Mouse (Mus musculus) cerebellum, adult 9-10 months (tissue): ENCODE data around the gene Atf5.

Source experiments
- DNase-seq: peaks from one replicate; pipeline ENCODE4 v3.0.0; 2022

Gene Atf5

GRCm38 (mm10) chr7:44819391-44819790 lies 2.9 kb upstream of the Atf5 start:
- DNase-seq, result peak; percentile 15

DNA sequence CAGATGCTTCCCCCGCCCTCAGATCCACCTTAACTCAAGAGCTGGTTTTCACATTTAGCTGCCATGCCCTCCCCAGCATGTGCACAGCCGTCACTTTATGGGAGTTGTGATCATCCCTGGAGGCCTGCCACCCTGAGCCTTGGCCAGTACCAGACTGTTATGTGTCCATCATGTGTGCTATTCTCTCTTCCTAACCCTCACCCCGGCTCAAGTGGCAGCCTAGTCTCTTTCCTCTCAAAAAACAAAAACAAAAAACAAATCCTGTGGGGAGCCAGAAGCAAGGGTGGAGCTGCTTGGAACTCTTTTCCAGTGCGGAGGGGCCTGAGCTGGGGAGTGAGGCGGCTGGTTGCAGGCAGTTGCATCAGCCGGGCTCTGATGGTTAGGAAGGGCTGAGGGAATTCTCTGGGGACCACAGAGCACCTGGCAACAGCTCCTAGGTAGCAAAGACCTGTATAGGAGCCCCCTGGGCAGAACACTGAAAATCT lies 2.3 kb upstream of the Atf5 start:
- peak; percentile 53 for DNase-seq

DNA sequence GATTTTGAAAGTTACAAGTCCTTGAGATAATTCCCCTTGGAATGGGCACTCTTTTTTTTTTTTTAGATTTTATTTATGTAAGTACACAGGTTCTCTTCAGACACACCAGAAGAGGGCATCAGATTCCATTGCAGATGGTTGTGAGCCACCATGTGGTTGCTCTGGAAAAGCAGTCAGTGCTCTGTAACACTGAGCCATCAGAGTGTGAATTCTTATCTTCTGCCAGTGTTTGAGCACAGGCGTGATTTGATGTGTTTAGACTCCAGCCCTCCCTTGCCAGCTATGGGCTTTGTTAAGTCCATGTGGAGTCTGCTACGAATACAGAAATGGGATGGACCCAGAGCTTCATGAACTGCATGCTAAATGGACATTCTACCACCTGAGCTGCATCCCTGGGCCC lies 1.7 kb upstream of the Atf5 start:
- peak; percentile 37 for DNase-seq

GRCm38 (mm10) chr7:44817441-44817840 lies 983 bp upstream of the Atf5 start:
- DNase-seq, result no peak

- peak; percentile 97 for DNase-seq
These were observed 563 bp downstream of the Atf5 start, which contains the start of the genes Nup62 and Il4i1 for GRCm38 (mm10) chr7:44815721-44816469. Nup62 (plus strand) TSS chr7:44816088. Il4i1 (plus strand) TSS chr7:44816387.

- peak; percentile 59 for DNase-seq
These were observed 1.4 kb downstream of the Atf5 start for GRCm38 (mm10) chr7:44814952-44815553.

- DNase-seq, result peak; percentile 40
These were observed 2.0 kb downstream of the Atf5 start for GRCm38 (mm10) chr7:44814423-44814822.

- DNase-seq, result no peak
These were observed 2.5 kb downstream of the Atf5 start for GRCm38 (mm10) chr7:44813985-44814384.

GRCm38 (mm10) chr7:44812651-44813325 lies 3.7 kb downstream of the Atf5 start:
- DNase-seq, result peak; percentile 19

GRCm38 (mm10) chr7:44810819-44811557 lies 5.5 kb downstream of the Atf5 start:
- DNase-seq, result peak; percentile 11

DNA sequence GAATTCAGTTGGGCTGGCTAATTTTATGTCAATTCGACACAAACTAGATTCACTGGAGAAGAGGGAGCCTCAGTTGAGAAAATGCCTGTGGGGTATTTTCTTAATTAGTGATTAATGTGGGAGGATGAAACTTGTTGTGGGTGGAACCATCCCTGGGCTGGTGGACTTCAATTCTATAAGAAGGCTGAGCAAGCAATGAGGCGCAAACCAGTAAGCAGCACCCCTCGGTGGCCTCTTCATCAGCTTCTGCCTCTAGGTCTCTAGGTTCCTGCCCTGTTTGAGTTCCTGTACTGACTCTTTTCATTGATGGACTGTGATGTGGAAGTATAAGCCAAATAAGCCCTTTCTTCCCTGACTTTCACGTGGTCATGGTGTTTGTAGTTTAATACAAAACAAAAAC lies 6.1 kb downstream of the Atf5 start:
- DNase-seq, result no peak

DNA sequence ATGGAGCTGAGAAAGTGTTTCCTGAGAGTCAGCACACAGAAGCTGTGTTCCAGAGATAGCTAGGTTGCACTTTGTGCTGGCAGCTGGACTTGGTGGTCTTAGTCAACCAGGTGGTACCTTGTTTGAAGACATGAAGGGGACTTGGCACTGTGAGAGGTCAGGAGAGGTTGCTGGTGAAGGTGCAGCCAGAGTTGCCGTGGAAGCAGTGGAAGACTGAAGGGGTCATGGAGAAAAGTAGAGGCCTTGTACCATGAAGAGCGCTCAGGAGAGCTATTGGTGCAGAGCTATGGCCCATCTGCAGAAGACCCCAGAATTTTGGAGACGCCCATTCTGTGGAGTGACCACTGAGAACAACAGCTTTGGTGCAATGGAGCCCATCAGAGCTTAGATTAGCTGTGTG lies 7.0 kb downstream of the Atf5 start:
- no peak for DNase-seq

- no peak for DNase-seq
These were observed 7.5 kb downstream of the Atf5 start for GRCm38 (mm10) chr7:44808927-44809326.

- DNase-seq, result no peak
These were observed 23.7 kb downstream of the Atf5 start for GRCm38 (mm10) chr7:44792781-44793180.

- no peak for DNase-seq
These were observed 26.4 kb downstream of the Atf5 start for GRCm38 (mm10) chr7:44790066-44790465.

GRCm38 (mm10) chr7:44789531-44789930 lies 26.9 kb downstream of the Atf5 start:
- no peak for DNase-seq

- no peak for DNase-seq
These were observed 36.4 kb downstream of the Atf5 start for GRCm38 (mm10) chr7:44780101-44780500.

DNA sequence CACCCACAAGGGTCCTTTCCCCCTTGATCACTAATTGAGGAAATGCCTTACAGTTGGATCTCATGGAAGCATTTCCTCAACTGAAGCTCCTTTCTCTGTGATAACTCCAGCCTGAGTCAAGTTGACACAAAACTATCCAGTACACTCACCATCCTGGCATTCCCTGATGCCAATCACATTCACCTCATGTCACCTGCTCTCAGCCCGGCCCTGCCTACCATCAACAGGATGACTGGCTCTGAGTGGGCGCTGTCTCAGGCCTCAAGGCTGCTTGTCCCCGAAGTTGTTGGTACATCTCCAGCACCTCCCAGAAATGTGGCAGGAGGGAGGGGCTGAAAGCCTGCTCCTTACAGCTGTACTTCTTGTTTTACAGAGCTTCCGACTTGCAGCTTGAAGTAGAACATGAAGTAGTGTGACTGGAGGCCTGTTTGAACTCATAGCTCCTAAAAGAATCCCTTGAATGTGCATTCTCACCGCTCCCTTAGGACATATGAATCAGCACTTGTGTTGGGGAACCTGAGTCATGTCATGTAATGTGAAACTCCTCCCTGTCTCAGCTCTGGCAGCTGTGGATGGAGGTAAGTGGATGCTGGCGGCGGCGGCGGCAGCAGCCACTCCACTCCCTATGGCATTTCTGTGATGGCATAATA lies 39.5 kb downstream of the Atf5 start:
- DNase-seq, result no peak

DNA sequence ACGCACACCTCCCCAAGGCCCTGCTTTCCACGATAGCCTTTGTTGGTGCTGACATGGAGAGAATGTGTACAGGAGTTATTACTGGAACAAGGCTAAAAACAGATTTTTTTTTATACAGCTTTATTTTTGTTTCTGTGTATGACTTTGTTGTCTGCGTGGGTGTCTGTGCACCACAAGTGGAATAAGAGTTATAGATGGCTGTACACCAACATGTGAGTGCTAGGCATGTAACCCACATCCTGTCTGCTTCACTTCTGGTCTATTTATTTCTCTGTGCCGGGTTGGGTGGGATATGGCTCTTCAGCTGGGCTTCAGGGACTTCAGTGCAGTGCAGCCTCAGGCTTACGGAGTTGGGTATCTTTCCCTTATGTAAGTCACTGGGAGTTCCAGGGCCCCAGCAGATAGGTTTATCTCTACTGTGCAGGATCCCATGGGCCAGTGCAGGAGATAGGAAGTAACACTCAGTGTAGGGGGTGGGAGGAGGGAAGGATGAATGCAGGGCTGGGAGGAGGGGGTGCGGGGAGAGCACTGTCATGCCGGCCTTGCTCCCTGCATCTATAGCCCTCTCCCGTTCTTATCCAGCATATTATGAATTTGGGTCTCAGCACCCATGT lies 43.8 kb downstream of the Atf5 start:
- DNase-seq, result no peak

- no peak for DNase-seq
These were observed 46.3 kb downstream of the Atf5 start for GRCm38 (mm10) chr7:44770046-44770578.

DNA sequence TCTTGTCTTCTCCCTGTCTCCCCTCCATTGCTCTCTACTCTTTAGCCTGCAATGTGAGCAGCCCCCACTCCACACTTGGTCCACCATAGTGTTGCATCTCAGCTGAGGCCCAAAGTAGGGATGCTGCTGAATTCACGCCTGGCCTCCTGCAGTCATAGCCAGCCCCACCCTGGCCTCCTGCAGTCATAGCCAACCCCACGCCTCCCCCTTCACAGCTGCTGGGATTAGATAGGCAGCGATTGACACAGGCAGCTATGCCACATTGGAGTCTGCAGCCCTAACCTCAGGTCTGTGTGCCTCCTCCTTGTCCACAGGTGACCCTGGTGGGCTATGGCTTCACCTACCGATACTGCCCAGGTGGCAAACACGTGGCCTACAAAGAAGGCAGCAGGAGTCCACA lies 48.3 kb downstream of the Atf5 start:
- no peak for DNase-seq
